Mouse (Mus musculus) forebrain, postnatal 0 days (tissue): ENCODE measurements at regions not wholly inside any gene's neighbourhood (a gene's known extent, or its start where the extent isn't known, plus 50 kb on each side); places are given as distances from the start of the nearest gene placed in this dataset.

ENCODE experiments used
- ATAC-seq: fragments of 200-750 bp; cut with Nextera tagmentation; 2 replicates; pipeline ENCODE4 v1.8.0; 2017; ENCODE audit warnings: mild to moderate bottlenecking, moderate library complexity
- DNase-seq: peaks from one replicate; pipeline ENCODE4 v3.0.0-alpha.2; 2015
- H3K27ac ChIP-seq: fragments of 300-500 bp; sonication (generic); 2 replicates; pipeline ENCODE4 v1.5.1; 2014; ENCODE audit warnings: low read depth, mild to moderate bottlenecking, antibody characterized with exemption, low read length, moderate library complexity, mixed read lengths
- H3K27me3 ChIP-seq: fragments of 300-500 bp; sonication (generic); 2 replicates; pipeline ENCODE4 v1.6.1; 2014; ENCODE audit warnings: mild to moderate bottlenecking, low read length, mixed read lengths; ENCODE audit not compliant: insufficient read depth
- H3K36me3 ChIP-seq: fragments of 300-500 bp; sonication (generic); 2 replicates; pipeline ENCODE4 v1.6.1; 2014; ENCODE audit warnings: mild to moderate bottlenecking, moderate library complexity; ENCODE audit not compliant: insufficient read depth
- H3K4me1 ChIP-seq: fragments of 300-500 bp; sonication (generic); 2 replicates; pipeline ENCODE4 v1.6.1; 2014; ENCODE audit warnings: antibody characterized with exemption; ENCODE audit not compliant: insufficient read depth
- H3K4me2 ChIP-seq: fragments of 300-500 bp; sonication (generic); 2 replicates; pipeline ENCODE4 v1.6.1; 2014; ENCODE audit warnings: low read depth, mild to moderate bottlenecking, moderate library complexity
- H3K4me3 ChIP-seq: fragments of 300-500 bp; sonication (generic); 2 replicates; pipeline ENCODE4 v1.5.1; 2014; ENCODE audit warnings: low read depth, low read length, mixed read lengths
- H3K9ac ChIP-seq: fragments of 300-500 bp; sonication (generic); 2 replicates; pipeline ENCODE4 v1.6.1; 2014; ENCODE audit warnings: mild to moderate bottlenecking
- H3K9me3 ChIP-seq: fragments of 300-500 bp; sonication (generic); 2 replicates; pipeline ENCODE4 v1.6.1; 2016; ENCODE audit warnings: low read length
- CTCF ChIP-seq: sonication (generic); IDR thresholded peaks from 2 replicates; pipeline ENCODE4 v1.5.1; 2016; ENCODE audit warnings: antibody characterized with exemption, control low read depth, low read depth
- WGBS: fragments of 180-500 bp; shearing (Covaris S2); extraction: QIAGEN DNeasy Blood & Tissue Kit; methylation state at CpG from one replicate; pipeline ENCODE4 v1.1.7; 2014; 5-methylcytosine and 5-hydroxymethylcytosine counted together

DNA sequence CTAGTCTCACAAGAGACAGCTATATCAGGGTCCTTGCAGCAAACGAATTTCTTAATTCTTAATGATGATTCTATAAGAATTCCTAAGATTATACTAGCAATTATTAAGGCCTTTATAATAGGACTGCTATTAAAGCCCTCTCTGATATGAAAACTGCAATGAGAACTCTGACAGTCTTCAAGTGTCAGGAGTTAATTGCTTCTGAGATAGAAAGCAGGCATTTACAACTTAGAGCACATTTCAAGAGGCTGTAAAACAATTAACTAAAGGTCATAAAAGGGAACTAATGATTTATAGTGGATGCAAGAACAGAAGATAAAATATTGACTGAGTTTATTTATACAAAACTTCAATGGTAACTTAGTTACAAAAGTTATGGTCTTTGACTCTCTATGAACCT lies 84.9 kb upstream of the Phlpp1 start:
- Histone ChIP-seq H3K4me2 (no peak overlapping the region), H3K9ac (no peak overlapping the region), H3K4me1 (no peaks in the 10 kb centered on the region), H3K36me3 (no peaks in the 10 kb centered on the region), H3K4me3 (no peak overlapping the region), H3K27ac (no peak overlapping the region), H3K27me3 (no peaks in the 10 kb centered on the region), H3K9me3 (no peaks in the 10 kb centered on the region)
- no peak for TF ChIP-seq CTCF
- no peak for ATAC-seq
- 61% methylated on average over 1 of the region's 1 CpGs for WGBS
- DNase-seq, result no peak

DNA sequence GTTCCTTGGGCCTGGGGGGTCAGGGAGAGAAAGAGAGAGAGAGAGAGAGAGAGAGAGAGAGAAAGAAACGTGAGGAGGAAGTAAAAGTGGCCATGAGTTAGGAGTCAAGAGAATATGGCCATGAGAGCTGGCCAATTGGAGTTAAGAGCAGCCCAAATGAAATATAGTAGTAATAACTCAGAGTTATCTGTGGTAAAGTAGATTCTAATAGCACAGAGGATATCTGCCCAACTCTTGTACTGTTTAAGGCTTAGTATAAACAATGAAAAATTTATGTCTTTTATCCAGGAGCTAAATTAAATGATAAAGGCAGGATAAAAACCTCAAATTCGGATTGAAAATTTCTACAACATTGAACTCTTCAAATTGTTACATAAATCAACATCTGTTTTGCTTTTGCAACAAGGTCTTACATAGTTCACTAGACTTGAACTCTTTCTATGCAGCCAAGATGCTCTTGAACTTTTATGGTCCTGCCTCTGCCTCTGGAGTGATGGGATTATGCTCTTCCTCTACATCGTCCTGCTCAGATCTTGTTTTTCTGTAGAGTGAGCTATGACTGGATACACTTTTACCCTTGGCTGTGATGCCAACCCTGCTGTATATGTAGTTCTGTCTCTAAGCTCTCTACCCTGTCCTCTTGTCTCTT lies 78.5 kb upstream of the Phlpp1 start:
- TF ChIP-seq CTCF, result no peak
- ATAC-seq, result no peak
- peaks cover 12% of the 10 kb centered on the region for H3K4me1 ChIP-seq
- DNase-seq, result no peak
- H3K27ac ChIP-seq, result no peak overlapping the region
- no peak overlapping the region for H3K4me3 ChIP-seq
- WGBS, result 84% methylated on average over 3 of the region's 3 CpGs
- H3K36me3 ChIP-seq, result no peaks in the 10 kb centered on the region
- no peak overlapping the region for H3K9ac ChIP-seq
- H3K4me2 ChIP-seq, result no peak overlapping the region
- H3K27me3 ChIP-seq, result no peaks in the 10 kb centered on the region
- no peaks in the 10 kb centered on the region for H3K9me3 ChIP-seq

DNA sequence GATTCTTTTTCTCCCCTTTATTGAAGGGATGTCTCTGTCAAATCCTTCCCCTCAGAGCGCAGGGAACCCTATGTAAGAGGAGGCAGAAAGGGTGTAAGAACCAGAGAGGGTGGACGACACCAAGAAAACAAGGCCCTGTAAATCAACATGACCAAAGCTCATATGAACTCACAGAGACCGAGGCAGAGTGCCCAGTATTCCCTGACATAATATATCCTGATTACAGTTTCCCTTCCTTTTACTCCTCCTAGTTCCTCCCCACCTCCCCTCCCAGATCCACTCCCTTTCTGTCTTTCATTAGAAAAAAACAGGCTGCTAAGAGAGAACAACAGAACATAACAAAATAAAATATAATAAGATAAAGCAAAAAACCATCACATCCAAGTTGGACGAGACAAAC lies 77.7 kb upstream of the Phlpp1 start:
- Histone ChIP-seq H3K9ac (no peak overlapping the region), H3K4me1 (peaks cover 12% of the 10 kb centered on the region), H3K4me3 (no peak overlapping the region), H3K27ac (no peak overlapping the region), H3K4me2 (no peak overlapping the region), H3K27me3 (no peaks in the 10 kb centered on the region), H3K9me3 (no peaks in the 10 kb centered on the region), H3K36me3 (no peaks in the 10 kb centered on the region)
- WGBS, result 87% methylated on average over 4 of the region's 4 CpGs
- TF ChIP-seq CTCF, result no peak
- DNase-seq, result no peak
- ATAC-seq, result no peak

DNA sequence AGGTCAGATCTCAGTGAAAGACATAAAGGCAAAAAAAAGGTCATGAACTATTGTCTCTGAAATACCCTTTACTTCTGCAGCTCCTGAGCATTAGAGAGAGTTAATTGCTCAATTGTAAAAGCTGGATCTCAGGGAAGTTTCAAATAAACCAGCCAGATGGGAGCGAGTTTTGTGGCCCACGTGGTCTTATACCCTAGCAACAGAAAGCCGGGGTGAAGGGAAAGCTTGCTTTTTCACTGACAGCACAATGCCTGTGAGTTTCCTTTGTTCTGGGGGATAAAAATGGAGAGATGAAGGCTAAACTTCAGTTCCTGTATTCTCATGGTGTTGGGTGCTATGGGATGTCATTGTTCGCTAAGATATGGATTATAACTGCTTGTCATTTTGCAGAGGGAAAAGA lies 75.2 kb upstream of the Phlpp1 start:
- peaks cover 12% of the 10 kb centered on the region for H3K4me1 ChIP-seq
- no peaks in the 10 kb centered on the region for H3K27me3 ChIP-seq
- WGBS, result 23% methylated on average over 4 of the region's 4 CpGs
- peak overlapping the region; percentile 78 for H3K27ac ChIP-seq
- TF ChIP-seq CTCF, result no peak
- no peaks in the 10 kb centered on the region for H3K36me3 ChIP-seq
- DNase-seq (peak; percentile 85), ATAC-seq (peak; percentile 97)
- no peak overlapping the region for H3K4me3 ChIP-seq
- no peak overlapping the region for H3K9ac ChIP-seq
- no peak overlapping the region for H3K4me2 ChIP-seq
- H3K9me3 ChIP-seq, result no peaks in the 10 kb centered on the region

DNA sequence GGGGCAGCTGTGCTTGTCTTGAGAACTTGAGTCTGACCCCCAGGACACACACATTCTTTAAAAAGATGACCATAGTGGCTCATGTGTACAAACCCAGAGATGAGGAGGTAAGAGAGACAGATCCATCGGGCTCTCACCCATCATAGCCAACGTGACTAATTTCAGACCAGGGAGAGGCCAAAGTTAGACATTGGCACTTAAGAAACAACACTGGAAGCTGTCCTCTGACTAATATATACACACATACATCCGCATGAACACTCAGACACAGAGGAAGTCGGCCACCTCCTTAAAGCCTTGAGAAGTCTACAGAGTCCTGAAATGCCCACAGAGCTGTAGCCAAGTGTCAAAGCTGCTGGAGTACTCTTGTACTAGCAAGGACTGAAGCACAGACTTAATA lies 74.4 kb upstream of the Phlpp1 start:
- Histone ChIP-seq H3K4me2 (no peak overlapping the region), H3K27ac (peak overlapping the region; percentile 78), H3K36me3 (no peaks in the 10 kb centered on the region), H3K27me3 (no peaks in the 10 kb centered on the region), H3K9ac (no peak overlapping the region), H3K4me3 (no peak overlapping the region), H3K9me3 (no peaks in the 10 kb centered on the region), H3K4me1 (peaks cover 12% of the 10 kb centered on the region)
- DNase-seq, result peak; percentile 1
- no peak for ATAC-seq
- no peak for TF ChIP-seq CTCF
- 92% methylated on average over 4 of the region's 4 CpGs for WGBS

DNA sequence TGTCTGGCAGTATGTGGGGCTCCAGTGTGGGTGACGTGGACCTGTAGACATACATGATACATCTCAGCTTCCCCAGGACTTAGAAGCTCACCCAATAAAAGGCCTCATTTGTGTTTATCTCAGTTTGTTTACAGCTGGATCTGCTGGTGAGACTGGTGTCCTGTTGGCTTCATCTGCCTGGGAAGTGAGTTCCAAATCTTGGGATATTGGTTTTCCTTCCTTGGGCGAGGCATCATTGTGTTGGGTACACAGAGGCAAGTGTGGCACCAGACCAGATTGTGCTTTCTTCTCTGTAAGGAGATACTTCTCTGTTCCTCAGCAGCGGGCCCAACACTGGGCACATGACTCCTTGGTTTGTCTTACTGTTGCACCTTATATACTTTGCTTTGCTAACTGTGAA lies 70.9 kb upstream of the Phlpp1 start:
- H3K4me2 ChIP-seq, result no peak overlapping the region
- no peak overlapping the region for H3K9ac ChIP-seq
- ATAC-seq (no peak), DNase-seq (no peak)
- no peaks in the 10 kb centered on the region for H3K9me3 ChIP-seq
- H3K4me3 ChIP-seq, result no peak overlapping the region
- WGBS, result 95% methylated on average over 3 of the region's 3 CpGs
- H3K4me1 ChIP-seq, result peaks cover 12% of the 10 kb centered on the region
- no peaks in the 10 kb centered on the region for H3K27me3 ChIP-seq
- TF ChIP-seq CTCF, result no peak
- no peak overlapping the region for H3K27ac ChIP-seq
- H3K36me3 ChIP-seq, result no peaks in the 10 kb centered on the region

DNA sequence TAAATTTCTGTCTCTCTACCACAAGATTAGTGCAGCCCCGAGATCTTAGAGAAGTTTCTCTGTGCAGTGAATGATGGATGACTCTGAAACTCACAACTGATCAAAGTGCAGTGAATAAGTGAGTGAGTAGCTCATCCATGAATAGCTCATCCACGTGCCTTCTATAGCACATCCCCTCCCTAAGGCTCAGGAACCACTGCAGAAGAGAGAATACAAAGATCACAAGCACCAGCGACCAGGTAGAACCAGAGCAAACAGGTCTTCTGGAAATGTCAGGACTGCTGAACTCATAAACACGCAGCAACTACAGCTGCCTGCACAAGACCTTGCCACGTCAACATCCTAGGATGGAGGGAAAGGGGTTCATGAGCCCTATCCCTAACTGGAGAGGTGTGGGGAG lies 69.0 kb upstream of the Phlpp1 start:
- Histone ChIP-seq H3K4me1 (no peaks in the 10 kb centered on the region; the same call in 1 of the 2 replicates), H3K27ac (no peak overlapping the region), H3K9me3 (no peaks in the 10 kb centered on the region), H3K4me2 (no peak overlapping the region), H3K36me3 (no peaks in the 10 kb centered on the region), H3K27me3 (no peaks in the 10 kb centered on the region), H3K9ac (no peak overlapping the region), H3K4me3 (no peak overlapping the region)
- ATAC-seq (no peak), DNase-seq (no peak)
- TF ChIP-seq CTCF, result no peak
- WGBS, result 82% methylated on average over 5 of the region's 5 CpGs
